ENCODE assay signal across 10 mouse cellular contexts in genomic region chr8:88555669-88556068, GRCm38 (mm10). TPM values are rescaled to one million over a fixed set of nuclear protein-coding genes. Genes with fewer than 3 reads are reported as not detected.
DNase-seq lines count a peak whose midpoint lies in the region; ATAC-seq and TF ChIP-seq lines count a peak whose summit lies in the region.
"Had no signal": no experiment of that assay in that cellular context is flagged by ENCODE, and none has a peak within 500 bp of the region (broad histone marks: within the 10 kb centered on the region; RNA-seq: fewer than 3 reads in every experiment).

No protein-coding gene starts in this region.

- peak; percentile 66 to 70 for DNase-seq in lung, adult 18-20 months
- no peak for DNase-seq in lung, adult 2 months
- DNase-seq in kidney, postnatal 0 days (ENCODE audit: low spot score) = peak; percentile 78
- DNase-seq in layer of hippocampus, adult 8-10 months (ENCODE audit: low spot score in 2 of 2) = no peak
- no peak for DNase-seq in thymus, postnatal 0 days (ENCODE audit: low spot score)
- no peak for DNase-seq in right cerebral cortex, adult 18-20 months

- H3K9ac ChIP-seq in heart, embryonic 11.5 days (ENCODE audit: low read depth, low read length) = no peak overlapping the region
- H3K9ac ChIP-seq in kidney, postnatal 0 days (ENCODE audit: low read depth, low read length) = no peak overlapping the region
- no peak overlapping the region for H3K9ac ChIP-seq in stomach, embryonic 15.5 days
- H3K9ac ChIP-seq: neural tube, embryonic 12.5 days had no signal

- H3K4me1 ChIP-seq in lung, adult 2 months (ENCODE audit: control insufficient read depth, insufficient read depth, low read length) = peaks cover 33% of the 10 kb centered on the region
- peaks cover 7% of the 10 kb centered on the region; the same call in 1 of the 2 replicates for H3K4me1 ChIP-seq in heart, embryonic 11.5 days (ENCODE audit: control insufficient read depth, insufficient read depth, low read length)
- no peaks in the 10 kb centered on the region for H3K4me1 ChIP-seq in kidney, postnatal 0 days (replicated peaks; ENCODE audit: insufficient read depth, low read length)
- peaks cover 6% of the 10 kb centered on the region; the same call in 1 of the 2 replicates for H3K4me1 ChIP-seq in stomach, embryonic 15.5 days
- H3K4me1 ChIP-seq: neural tube, embryonic 12.5 days had no signal

- no peak overlapping the region for H3K4me3 ChIP-seq in lung, adult 2 months (replicated peaks; ENCODE audit: extremely low read depth, low read depth, low read length)
- no peak overlapping the region for H3K4me3 ChIP-seq in heart, embryonic 11.5 days (ENCODE audit: low read depth, low read length)
- H3K4me3 ChIP-seq in kidney, postnatal 0 days (replicated peaks; ENCODE audit: low read depth, low read length) = no peak overlapping the region
- no peak overlapping the region for H3K4me3 ChIP-seq in stomach, embryonic 15.5 days (replicated peaks)
- H3K4me3 ChIP-seq: neural tube, embryonic 12.5 days had no signal

- H3K27ac ChIP-seq in heart, embryonic 11.5 days (ENCODE audit: low read depth, low read length) = peak overlapping the region; percentile 13; the same call in 1 of the 2 replicates
- no peak overlapping the region for H3K27ac ChIP-seq in kidney, postnatal 0 days
- peak overlapping the region; percentile 80 for H3K27ac ChIP-seq in stomach, embryonic 15.5 days
- H3K27ac ChIP-seq: neural tube, embryonic 12.5 days had no signal

- H3K27me3 ChIP-seq in heart, embryonic 11.5 days (ENCODE audit: control insufficient read depth, insufficient read depth, low read length) = no peaks in the 10 kb centered on the region
- H3K27me3 ChIP-seq in kidney, postnatal 0 days (ENCODE audit: insufficient read depth, low read length) = no peaks in the 10 kb centered on the region
- no peaks in the 10 kb centered on the region for H3K27me3 ChIP-seq in stomach, embryonic 15.5 days (replicated peaks)
- H3K27me3 ChIP-seq: neural tube, embryonic 12.5 days had no signal

- no peaks in the 10 kb centered on the region for H3K9me3 ChIP-seq in heart, embryonic 11.5 days (replicated peaks; ENCODE audit: control insufficient read depth, low read length)
- no peaks in the 10 kb centered on the region for H3K9me3 ChIP-seq in kidney, postnatal 0 days (replicated peaks; ENCODE audit: low read length)
- no peaks in the 10 kb centered on the region for H3K9me3 ChIP-seq in stomach, embryonic 15.5 days
- H3K9me3 ChIP-seq: neural tube, embryonic 12.5 days had no signal

- WGBS in lung, adult 2 months = 40% methylated on average over 4 of the region's 4 CpGs
- WGBS in heart, embryonic 11.5 days (ENCODE audit: insufficient replicate concordance) = 51% methylated on average over 4 of the region's 4 CpGs
- WGBS in kidney, postnatal 0 days = 29% methylated on average over 4 of the region's 4 CpGs
- 28% methylated on average over 4 of the region's 4 CpGs for WGBS in stomach, embryonic 15.5 days

- no peak for TF ChIP-seq POLR2A in lung, adult 2 months (IDR thresholded peaks at IDR 0.05; ENCODE audit: borderline replicate concordance, extremely low read depth, low read depth, low read length)

- TF ChIP-seq CTCF in lung, adult 2 months (IDR thresholded peaks at IDR 0.05; ENCODE audit: insufficient read depth, low read length) = no peak
- no peak for TF ChIP-seq CTCF in kidney, postnatal 0 days (IDR thresholded peaks at IDR 0.05; ENCODE audit: low read depth)

- no peak for ATAC-seq in heart, embryonic 11.5 days (replicated peaks; ENCODE audit: insufficient number of reproducible peaks, low FRiP score, low TSS enrichment)
- ATAC-seq in kidney, postnatal 0 days (replicated peaks; ENCODE audit: low FRiP score, low read depth) = peak; percentile 52; the same call in 1 of the 2 replicates
- ATAC-seq in stomach, embryonic 15.5 days (ENCODE audit: insufficient read depth, low FRiP score, low read depth) = peak; percentile 76

- H3K36me3 ChIP-seq in heart, embryonic 11.5 days (ENCODE audit: control insufficient read depth, insufficient read depth, low read length) = no peaks in the 10 kb centered on the region
- H3K36me3 ChIP-seq in kidney, postnatal 0 days (ENCODE audit: insufficient read depth, low read length) = no peaks in the 10 kb centered on the region
- H3K36me3 ChIP-seq in stomach, embryonic 15.5 days = no peaks in the 10 kb centered on the region

- no peak overlapping the region for H3K4me2 ChIP-seq in heart, embryonic 11.5 days
- no peak overlapping the region for H3K4me2 ChIP-seq in kidney, postnatal 0 days (ENCODE audit: low read length)
- H3K4me2 ChIP-seq in stomach, embryonic 15.5 days = no peak overlapping the region
- H3K4me2 ChIP-seq: neural tube, embryonic 12.5 days had no signal

RNA-seq across cellular contexts. Expression of gene Nkd1, which starts 34.5 kb away (rescaled TPM):
- 143 and 171 TPM in 2 replicates for polyA plus RNA-seq in lung, adult 2 months (2012; rRNA removed)
- 17.3 and 18.3 TPM in 2 replicates for polyA plus RNA-seq in heart, embryonic 11.5 days (2014; fragmentation: Nextera tagmentation; extraction: Ambion mirVana)
- polyA plus RNA-seq in kidney, postnatal 0 days (2015; fragmentation: Nextera tagmentation; extraction: Ambion mirVana) = 64.6 and 68.1 TPM in 2 replicates
- polyA plus RNA-seq in stomach, embryonic 15.5 days (2015; fragmentation: Nextera tagmentation; extraction: Ambion mirVana) = 40.4 and 42.0 TPM in 2 replicates
- total RNA-seq in layer of hippocampus, adult 8-10 months (2022) = 10 to 100 TPM in 2 of 4 experiments, 1 to 10 TPM in 2; 8.1 to 11.3 (median 9.2) TPM
- polyA plus RNA-seq in thymus, postnatal 0 days (2015; fragmentation: Nextera tagmentation; extraction: Ambion mirVana) = 4.1 and 4.7 TPM in 2 replicates
- total RNA-seq: common myeloid progenitor, adult 5-6 weeks had no signal

Comparison
In these comparisons a context has a peak if more than half of its experiments do, and no peak if none do; other contexts are left out.
1. DNase-seq: peak in lung, adult 18-20 months (2 of 2) and kidney, postnatal 0 days (single experiment); none in lung, adult 2 months (single experiment), layer of hippocampus, adult 8-10 months (0 of 2), thymus, postnatal 0 days (single experiment) and right cerebral cortex, adult 18-20 months (single experiment).